Mouse (Mus musculus) lung, postnatal 14 days (tissue): ENCODE data around the gene Tubd1.
"Not testable (repeated sequence)": the region's sequence is repeated elsewhere in the genome, so short reads cannot be mapped to it uniquely, and the experiment has no call there.

Experiments
- DNase-seq: peaks from one replicate; pipeline ENCODE4 v3.0.0; 2021

The Tubd1 gene

DNA sequence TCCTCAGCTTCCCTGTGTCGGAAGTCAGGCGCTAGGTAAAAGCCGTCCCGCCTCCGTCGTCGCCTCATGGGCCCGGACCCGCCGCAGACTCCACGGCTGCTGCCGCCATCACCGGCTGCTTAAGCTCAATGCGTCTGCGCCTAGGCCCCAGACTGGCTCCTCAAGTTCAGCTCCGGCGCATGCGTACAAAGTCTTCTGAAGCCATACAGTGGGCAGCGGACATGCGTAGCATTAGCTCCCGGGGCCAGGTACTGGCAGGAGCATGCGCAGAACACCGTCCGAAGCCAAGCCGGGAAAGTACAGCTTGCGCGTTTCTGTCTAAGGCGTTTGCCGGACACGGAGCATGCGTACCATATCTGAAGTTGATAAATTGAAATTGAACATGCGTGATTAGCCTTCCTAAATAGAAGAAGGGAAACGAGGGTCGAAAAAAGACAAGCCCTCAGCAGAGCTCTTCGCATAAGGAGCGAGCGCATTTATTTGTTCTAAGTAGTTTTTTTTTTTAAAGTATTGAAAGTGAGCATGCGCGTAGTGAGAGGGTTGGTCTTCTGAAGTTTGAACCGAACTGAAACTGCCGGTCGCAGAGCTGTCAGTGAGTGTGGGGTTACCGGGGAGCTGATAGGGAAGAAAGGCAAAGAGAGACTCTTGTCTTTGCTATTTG is at the start of gene Tubd1, which contains the start of gene Rps6kb1:
Tubd1 (plus strand) TSS at position 353 of the 661 bp plus-strand sequence.
Rps6kb1 (minus strand) TSS at position 167 of the 661 bp plus-strand sequence.
- DNase-seq: peak; percentile 100

DNA sequence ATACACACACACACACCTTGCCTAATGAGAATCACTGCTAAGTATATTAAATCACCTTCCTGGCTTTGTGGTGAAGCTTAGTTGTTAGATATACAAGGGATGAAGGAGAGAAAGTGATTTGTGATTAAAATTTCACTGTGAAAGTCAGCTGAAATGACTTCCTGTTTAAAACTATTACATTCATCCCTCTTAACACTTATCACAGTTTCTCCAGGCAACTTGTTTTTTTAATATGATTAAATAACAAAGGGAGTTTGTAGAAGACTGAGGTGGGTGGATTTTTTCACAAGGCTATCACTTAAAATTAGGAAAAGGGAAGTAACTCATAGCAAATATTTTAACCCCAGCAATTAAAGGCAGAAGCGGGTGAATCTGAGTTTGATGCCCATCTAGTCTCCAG is 47.4 kb upstream of the Tubd1 start:
- DNase-seq: no peak

DNA sequence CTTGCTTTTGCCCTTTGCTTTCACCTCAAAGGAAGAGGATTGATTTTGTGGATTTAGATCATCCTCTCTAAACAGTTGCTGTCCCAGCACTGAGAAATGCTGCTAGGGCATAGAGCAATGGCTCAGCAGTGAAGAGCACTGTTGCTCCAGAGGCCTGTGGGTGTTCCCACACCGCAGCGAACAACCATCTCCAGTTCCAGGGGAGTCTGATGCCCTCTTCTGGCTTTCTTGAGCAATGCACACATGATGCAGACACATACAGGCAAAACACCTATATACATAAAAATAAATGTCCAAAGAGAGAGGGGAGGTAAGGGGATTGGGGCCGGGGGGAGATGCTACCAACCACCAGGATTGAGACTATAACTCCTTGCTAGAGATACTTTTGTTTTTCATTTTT is 46.9 kb upstream of the Tubd1 start:
- no peak for DNase-seq

DNA sequence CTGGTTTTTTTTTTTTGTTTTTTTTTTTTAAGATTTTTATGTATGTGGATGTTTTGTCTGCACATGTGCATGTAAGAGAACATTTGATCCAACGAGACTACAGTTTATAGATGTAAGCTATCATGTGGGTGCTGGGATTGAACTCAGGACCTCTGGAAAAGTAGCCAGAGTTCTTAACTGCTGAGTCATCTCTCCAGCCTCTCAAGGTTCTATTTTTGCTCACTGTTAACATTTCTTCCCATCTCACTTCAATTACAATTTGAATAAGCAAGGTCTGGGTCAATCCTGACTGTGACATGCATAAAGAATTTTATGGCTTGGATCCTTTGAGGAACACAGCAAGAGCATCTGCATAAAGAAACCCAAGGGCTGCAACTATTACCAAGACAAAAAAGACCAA is 44.0 kb upstream of the Tubd1 start:
- no peak for DNase-seq

DNA sequence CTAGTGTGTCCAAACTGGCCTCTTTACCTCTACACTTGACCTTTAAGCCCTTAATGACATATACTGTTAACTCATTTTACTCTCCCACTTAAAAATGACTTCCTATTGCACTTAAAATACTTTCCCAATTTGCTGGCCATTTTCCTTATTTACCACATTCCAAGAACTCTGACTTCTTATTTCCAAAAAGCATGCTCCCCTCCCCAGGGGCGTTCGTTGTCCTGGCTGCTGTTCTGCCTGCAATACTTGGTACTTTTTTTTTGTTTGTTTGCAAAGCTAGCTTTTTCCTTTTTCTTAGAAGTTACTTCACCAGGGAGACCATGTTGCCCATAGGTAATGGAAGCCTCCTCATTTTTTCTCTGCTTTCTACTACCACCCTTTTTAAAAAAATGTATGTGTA is 41.7 kb upstream of the Tubd1 start:
- no peak for DNase-seq

DNA sequence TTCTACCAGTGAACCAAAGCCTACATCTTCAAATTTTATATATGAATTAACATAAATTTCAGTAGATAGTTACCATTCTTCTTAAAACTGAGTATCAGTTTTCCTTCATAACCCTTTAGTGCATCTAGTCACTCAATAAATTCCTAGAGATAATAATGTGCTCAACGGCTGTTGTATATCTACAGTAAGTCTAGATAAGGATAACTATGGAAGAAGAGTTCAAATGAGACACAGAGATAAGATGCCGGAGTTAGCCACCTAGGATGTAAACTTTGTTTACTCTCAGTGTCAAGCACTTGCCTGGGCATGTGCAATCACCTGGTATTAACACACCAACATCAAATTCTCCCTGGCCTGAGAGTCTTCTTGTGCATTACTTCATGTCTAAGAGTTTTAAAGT is 37.5 kb upstream of the Tubd1 start:
- DNase-seq: no peak

DNA sequence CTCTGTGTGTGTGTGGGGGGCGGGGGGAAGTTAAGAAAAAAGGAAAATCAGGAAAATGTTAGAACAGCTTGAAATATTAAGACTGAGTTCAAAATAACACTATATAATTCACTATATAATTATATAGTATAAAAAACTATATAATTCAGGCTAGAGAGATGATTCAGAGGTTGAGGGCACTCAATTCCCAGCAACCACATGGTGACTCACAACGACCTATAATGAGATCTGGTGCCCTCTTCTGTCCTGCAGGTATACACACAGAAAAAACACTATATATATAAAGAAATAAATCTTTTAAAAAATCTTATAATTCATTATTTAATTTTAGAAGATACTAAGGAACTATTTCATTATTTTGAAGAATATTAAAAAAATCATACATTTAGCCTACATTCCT is 36.8 kb upstream of the Tubd1 start:
- DNase-seq: no peak

DNA sequence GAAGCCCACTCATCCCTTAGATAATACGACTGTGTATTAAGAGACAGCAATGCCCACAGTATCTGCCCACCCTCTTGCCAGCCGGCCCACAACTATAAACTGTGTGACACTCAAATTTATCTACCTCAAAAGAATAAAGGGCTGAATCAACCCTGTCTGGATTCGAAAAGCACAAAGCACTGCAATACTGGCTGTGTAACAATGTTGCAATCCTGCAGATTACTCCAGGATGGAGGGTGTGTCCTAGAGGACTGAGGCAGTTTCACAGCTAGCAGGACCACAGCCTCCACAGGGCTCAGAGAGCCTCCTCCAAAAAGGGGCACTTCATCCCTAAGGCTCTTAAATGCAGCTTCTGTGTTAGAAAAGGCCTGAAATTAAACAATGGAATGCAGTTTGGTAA is 28.2 kb upstream of the Tubd1 start:
- no peak for DNase-seq

DNA sequence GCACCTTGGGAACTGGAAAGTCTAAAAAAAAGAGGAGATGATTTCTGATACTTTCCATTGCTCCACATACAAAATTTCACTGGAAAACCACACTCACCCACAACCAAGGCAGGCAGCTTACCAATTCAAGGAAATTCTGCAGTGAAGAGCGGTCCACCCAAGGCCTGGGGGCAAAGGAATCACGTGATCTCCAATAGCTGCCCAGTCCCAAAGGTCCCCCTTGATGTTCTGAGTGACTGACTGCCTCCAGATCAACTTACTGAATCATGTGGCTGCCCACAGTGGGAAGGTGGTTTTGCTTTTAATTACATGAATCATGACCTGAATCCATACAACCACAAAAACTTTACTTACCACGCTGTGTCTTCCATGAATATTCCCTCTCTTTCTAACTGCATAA is 27.6 kb upstream of the Tubd1 start:
- DNase-seq: no peak

DNA sequence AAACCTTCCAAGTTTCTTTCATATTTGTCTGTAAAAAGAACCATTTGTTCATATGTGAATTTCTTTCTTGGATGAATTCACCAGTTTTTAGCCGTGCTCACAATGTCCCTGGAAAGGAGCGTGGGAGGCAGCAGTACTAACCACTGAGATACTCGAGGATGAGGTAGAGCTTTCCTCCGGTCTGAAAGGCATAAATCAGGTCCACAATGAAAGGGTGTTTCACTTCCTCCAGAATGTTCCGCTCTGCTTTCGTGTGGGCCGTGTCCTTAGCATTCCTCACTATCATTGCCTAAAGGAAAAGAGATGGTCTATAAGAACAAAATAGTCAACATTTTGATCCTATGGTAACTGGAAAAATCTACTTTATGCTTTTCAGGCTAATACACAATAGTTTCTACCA is 25.0 kb upstream of the Tubd1 start:
- no peak for DNase-seq

DNA sequence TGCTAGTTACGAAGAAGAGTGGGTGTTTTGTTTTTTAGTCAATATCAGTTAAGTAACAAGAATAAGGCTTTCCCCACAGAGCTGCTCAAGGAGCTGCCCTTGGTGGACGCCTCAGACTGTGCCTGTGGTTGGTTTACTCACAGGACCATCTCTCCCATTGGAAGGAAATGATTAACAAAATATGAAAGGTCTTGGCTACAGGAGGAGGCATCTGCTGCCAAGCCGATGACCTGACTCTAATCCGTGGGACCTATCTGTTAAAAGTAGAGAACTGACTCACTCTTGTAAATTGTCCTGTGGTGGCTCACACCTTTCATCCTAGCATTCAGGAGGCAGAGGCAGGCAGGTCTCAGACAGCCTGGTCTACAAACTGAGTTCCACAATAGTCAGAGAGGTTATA is 17.3 kb upstream of the Tubd1 start:
- no peak for DNase-seq

DNA sequence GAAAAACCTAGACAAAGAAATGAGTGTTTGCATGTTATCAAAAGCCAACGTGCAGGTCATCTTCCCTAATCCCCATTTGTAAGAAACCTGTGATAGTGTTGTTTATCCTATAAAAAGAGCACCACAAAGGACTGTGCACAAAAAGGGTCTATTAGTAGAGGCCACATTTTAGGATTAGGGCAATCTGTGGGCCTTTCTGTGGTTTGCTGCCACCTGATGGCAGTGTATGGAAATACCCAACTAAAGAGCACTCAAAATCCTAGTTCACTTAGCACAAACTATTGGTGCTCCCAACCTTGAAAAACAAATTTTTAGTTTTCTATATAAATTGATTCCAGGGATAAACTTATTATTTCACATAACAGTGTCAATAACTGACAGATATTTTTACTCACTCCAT is 12.0 kb upstream of the Tubd1 start:
- peak; percentile 34 for DNase-seq

DNA sequence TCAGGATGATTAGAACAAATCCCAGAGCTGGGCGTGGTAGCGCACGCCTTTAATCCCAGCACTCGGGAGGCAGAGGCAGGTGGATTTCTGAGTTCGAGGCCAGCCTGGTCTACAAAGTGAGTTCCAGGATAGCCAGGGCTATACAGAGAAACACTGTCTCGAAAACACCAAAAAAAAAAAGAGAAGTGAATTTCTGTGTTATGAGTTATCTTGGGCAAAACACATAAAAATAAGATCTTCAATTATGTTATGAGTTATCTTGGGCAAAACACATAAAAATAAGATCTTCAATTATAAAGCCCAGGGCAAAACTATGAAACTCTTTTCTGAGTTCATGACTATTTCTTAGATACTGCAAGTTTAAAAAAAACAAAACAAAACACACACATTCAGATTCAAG is 11.5 kb upstream of the Tubd1 start:
- DNase-seq: not testable (repeated sequence)

DNA sequence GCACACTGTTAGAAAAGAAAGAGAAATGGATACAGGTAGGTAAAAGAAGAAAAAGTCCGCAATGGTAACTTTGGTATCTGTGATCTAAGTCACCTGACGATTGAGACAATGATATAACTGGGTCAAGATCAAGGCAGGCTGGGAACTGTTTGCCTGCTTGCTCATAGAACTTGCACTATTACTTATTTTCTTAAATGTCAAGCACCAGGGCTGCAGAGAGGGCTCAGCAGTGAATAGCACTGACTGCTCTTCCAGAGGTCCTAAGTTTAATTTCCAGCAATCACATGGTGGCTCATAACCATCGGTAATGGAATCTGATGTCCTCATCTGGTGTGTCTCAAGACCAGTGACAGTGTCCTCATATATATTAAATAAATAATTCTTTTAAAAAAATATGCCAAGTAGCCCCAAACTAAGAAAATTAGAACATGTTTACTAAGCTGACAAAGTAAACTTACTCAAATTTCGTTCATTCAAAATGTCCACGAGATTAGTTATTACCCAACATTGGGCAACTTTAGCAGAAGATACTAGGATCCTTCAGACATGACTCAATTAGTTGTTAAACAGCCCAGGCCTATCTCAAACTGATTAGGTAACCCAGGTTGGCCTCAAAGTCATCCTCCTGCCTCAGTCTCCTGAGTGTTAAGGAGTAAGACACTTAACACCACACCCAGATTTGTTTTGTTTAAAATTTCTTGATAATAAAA is 10.4 kb upstream of the Tubd1 start:
- DNase-seq: no peak

DNA sequence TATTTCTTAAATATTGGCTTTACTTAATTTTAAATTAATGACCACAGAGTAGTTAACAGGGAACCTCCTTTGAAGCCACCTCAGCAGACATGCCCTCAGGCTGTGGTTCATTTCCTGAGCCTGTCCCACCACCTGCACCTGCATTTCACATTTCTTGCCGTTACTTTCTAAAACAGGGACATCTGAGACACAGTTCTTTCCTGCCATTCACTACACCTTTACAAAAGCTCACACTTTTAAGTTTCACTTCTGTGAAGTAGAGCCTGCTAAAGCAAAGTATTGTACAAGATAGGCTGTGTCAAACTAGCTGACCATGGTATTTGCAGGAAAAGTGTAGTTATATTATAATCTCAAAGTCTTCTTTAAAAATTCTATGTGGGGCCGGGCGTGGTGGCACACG is 6.0 kb upstream of the Tubd1 start:
- DNase-seq: no peak

DNA sequence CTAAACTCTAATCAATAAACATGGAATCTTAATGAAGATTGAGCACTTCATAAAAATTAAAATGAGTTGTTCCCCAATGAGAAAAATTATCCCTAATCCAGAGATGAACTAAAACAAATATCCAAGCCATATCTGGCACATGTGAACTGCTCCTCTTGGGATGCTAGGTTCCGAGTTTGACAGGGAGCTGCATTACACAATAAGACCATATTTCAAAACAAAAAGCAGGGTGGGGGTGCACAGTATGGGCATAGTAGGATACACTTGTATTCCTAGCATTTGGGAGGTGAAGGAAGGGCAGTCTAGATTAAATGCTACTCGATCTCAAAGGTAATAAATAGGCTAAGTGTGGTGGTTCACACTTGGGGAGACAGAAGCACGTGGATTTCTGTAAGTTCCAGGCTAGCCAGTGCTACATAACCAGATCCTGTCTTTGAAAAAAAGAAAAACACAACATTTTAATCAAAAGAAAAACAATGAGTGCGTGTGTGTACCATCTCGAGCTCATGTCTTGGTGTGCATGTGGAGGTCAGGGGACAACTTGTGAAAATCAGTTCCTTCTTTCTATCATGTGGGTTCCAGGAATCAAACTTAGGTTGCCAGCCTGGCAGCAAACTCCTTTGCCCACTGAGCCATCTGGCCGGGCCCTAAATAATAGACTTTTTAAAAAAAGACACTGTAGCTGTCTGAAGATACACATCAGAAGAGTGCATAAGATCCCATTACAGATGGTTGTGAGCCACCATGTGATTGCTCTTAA is 4.9 kb upstream of the Tubd1 start:
- no peak for DNase-seq

DNA sequence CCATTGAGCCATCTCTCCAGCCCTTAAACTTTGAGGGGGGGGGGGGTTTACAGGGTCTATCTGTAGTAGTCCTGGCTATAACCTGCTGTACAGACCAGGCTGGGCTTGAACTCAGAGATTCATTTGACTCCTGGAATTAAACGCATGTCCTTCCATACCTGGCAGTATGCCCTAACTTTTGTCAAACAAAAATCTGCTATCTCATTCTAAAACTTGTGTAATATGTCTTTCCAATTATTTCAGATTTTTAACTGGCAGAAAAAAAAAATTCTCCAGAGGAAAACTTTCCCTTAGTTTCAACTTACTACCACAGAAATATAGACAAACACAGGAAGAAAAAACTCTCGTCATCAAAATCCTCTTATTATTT is 4.3 kb upstream of the Tubd1 start:
- no peak for DNase-seq

DNA sequence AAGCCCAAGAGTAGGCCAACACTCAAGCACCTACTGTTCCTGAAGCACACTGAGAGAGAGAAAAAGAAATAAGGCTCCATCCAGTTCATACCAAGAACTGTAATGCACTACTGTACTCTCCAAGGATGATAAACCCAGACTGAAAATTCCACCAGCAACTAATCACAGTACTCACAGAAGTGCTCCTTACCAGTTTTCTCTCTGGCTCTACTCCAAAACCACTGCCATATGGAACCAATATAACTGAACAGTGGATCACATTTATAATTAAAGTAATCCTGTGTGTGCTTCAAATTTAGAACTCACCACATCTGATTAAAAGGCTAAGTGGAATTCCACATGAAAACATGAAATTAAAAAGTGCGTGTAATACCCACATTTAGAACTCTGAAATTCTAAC is 1.9 kb upstream of the Tubd1 start:
- no peak for DNase-seq

DNA sequence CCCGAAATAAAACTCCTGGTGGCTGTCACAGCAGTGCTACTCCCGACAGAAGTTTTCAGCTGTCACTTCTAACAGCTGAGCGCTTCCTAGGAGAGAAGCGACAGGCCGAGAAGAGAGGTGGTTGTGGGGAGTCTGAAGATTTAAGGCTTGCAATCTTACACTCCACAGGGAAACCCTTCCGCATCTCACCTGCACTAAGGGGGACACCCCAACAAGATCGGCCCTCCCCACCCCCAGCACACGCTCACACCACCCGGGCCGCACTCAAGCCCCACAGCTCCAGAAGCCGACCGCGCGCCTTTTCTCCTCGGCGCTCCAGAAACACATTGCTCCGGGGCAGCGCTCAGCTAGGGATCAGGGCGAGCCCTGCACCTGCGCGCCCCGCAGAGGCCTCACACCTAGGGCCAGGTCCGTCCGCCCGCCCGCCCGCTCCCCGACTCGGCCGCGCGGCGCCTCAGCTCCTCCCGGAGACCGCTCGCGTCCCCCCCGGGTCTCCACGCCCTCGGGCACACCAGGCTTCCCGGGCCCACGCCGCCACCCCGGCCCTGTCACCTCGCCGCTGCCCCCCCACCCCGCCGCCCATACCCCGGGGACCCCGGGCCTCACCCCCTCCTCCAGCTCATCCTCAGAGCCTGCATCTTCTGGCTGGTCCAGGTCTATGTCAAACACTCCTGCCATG is 692 bp upstream of the Tubd1 start:
- DNase-seq: no peak

DNA sequence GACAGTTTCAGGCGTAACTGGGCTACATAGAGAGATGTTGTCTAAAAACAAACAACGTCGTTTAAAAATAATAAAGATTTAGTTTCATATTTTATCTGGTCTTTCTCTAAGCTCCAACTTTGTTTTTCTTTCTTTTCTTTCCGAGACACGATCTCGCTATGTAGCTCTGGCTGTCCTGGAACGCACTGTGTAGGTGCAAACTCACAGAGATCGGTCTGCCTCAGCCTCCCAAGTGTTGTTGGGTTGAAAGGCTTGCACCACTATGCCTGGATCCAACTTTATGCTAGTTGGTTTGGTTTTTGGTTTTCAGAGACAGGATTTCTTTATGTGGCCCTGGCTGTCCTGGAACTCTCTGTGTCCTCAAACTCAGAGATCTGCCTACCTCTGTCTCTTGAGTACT is 765 bp downstream of the Tubd1 start:
- no peak for DNase-seq

DNA sequence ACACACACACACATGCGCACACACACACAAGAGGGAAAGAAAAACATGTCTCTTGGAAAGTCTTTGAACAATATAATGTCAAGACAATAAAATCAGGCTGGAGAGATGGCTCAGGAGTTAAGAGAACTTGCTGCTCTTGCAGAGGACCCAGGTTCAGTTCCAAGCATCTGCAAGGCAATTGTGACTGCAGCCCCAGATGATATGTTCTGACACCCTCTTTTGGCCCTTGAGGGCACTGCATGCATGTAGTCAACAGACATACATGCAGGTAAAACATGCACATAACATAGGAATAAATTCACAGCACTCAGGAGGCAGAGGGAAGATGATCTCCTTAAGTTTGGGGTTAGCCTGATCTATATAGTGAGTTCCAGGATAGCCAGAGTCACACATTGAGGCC is 2.6 kb downstream of the Tubd1 start:
- DNase-seq: no peak

DNA sequence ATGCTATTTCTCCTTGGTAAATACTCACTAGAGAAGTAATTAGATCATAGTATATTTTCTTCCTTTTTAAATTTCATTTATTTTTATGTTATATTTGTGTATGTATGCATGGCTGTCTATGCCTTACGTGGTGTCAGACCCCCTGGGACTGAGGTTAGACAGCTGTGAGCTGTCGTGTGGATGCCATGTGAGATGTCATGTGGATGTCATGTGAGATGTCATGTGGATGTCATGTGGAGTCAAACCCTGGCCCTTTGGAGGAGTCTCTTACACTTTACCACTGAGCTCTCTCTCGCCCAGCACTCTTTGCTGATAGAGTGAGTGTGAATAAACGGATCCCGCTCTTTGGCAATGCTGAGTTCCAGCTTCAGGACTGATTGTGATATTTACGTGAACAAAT is 8.7 kb downstream of the Tubd1 start:
- DNase-seq: no peak

DNA sequence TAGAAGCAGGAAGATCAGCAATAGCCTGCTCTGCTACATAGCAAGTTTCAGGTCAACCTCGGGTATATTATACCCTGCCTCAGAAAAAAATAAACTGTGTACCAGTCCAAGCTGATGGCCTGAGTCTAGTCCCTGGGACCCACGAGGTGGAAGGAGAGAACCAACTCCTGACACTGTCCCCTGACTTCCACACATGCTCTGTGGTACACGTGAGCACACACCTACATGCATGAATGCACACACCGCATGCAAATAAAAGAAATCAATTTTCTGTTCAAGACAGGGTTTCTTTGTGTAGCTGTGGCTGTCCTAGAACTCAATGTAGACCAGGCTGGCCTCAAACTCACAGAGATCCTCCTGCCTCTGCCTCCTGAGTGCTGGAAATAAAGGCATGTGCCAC is 13.5 kb downstream of the Tubd1 start:
- no peak for DNase-seq

DNA sequence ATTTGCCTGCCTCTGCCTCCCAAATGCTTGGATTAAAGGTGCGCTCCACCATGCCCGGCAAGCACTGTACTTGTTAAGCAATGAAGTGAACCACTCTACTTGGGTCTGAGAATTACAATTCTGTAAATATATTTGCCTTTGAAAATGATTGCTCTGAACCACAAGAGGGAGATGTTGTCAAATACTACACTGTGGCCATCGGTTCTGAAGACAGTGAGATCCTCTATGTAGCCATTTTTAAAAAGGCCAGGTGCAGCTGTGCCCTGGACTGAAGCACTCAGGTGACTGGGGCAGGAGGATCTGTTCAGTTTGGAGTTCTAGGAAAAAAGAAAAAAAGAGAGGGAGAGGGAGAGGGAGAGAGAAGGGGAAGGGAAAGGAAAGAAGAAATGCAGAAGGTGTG is 23.6 kb downstream of the Tubd1 start:
- no peak for DNase-seq
